Mouse (Mus musculus) G1E (cell line): ENCODE results near the gene Etl4. TPM values are rescaled to one million over a fixed set of nuclear protein-coding genes. Genes with fewer than 3 reads are reported as not detected.

ENCODE experiments used
- ATAC-seq: 2 replicates; pipeline ENCODE4 v1.8.0; 2016; ENCODE audit warnings: mild to moderate bottlenecking; ENCODE audit not compliant: insufficient number of reproducible peaks, poor library complexity, low FRiP score, severe bottlenecking; ENCODE audit errors: extremely low read depth
- DNase-seq: peaks from one replicate; pipeline ENCODE4 v3.0.0; 2012; ENCODE audit warnings: low spot score
- H3K27me3 ChIP-seq: 2 replicates; pipeline ENCODE4 v1.6.1; 2012; ENCODE audit warnings: mild to moderate bottlenecking, low read length, inconsistent platforms; ENCODE audit not compliant: insufficient read depth
- H3K36me3 ChIP-seq: replicated peaks from 2 replicates; pipeline ENCODE3; 2012; ENCODE audit warnings: mild to moderate bottlenecking, inconsistent platforms
- H3K4me1 ChIP-seq: 2 replicates; pipeline ENCODE4 v1.6.1; 2012; ENCODE audit warnings: low read depth, low read length, inconsistent platforms, mixed read lengths; ENCODE audit not compliant: insufficient read depth
- H3K4me3 ChIP-seq: 2 replicates; pipeline ENCODE4 v1.5.1; 2012; ENCODE audit warnings: low read depth, mild to moderate bottlenecking, inconsistent platforms, low read length, moderate library complexity, mixed read lengths
- H3K9me3 ChIP-seq: replicated peaks from 2 replicates; pipeline ENCODE4 v1.6.1; 2012; ENCODE audit warnings: inconsistent platforms
- CTCF ChIP-seq: IDR thresholded peaks from 2 replicates; pipeline ENCODE4 v1.5.1; 2012; ENCODE audit warnings: low read depth, low read length, inconsistent platforms, mixed read lengths
- GATA1 ChIP-seq: IDR thresholded peaks from 2 replicates; pipeline ENCODE4 v1.6.1; 2012; ENCODE audit warnings: borderline replicate concordance, low read length, inconsistent platforms, mixed read lengths
- GATA2 ChIP-seq: IDR thresholded peaks from 2 replicates; pipeline ENCODE4 v1.6.1; 2012; ENCODE audit warnings: low read depth, low read length, inconsistent platforms, borderline replicate concordance
- POLR2AphosphoS5 ChIP-seq: IDR thresholded peaks from 2 replicates; pipeline ENCODE4 v1.6.1; 2012; ENCODE audit warnings: low read depth, low read length, inconsistent platforms; ENCODE audit not compliant: insufficient replicate concordance
- TAL1 ChIP-seq: conservative IDR thresholded peaks from 2 replicates; pipeline ENCODE4 v1.6.1; 2012; ENCODE audit warnings: low read depth, low read length, inconsistent platforms, mixed read lengths
- polyA plus RNA-seq: library from polyadenylated mRNA; stranded (reverse); fragments of >175 nt; gene quantifications from 2 replicates; pipeline ENCODE4 v1.2.3, GENCODE M21; 2012
- total RNA-seq, 2 experiments: library from RNA; stranded (forward) in 1 of 2; stranded (reverse) in 1 of 2; fragments of 200-1000 nt in 1 of 2; fragments of >200 nt in 1 of 2; fragmentation: Nextera tagmentation in 1 of 2; gene quantifications; 2 replicates each; pipeline ENCODE4 v1.2.3; 2014 to 2017

Etl4 gene
- total and polyA plus RNA-seq, 3 experiments = 0.44 TPM; not detected in 2

DNA sequence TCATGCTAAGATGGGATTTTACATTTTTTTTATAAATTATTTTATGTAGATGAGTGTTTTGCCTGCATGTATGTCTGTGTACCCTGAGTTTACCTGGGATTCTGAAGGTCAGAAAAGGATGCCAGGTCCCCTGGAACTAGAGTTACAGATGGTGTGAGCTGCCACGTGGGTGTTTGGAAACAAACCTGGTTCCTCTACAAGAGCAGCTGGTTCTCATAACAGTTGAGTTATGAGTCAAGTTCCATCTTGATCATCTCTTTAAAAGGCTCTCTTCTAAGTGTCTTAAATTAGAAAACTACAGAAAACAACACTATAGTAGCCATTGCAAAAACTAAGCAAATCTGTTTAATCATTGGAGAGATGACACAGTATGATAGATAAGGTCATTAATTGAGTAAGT is 788.1 kb downstream of the Etl4 start:
- no peak for DNase-seq
- Histone ChIP-seq H3K4me1 (no peaks in the 10 kb centered on the region), H3K4me3 (no peak overlapping the region), H3K9me3 (no peaks in the 10 kb centered on the region), H3K36me3 (no peaks in the 10 kb centered on the region), H3K27me3 (no peaks in the 10 kb centered on the region)
- no peak for ATAC-seq
- no peak for TF ChIP-seq POLR2AphosphoS5
- TF ChIP-seq CTCF = no peak
- TF ChIP-seq GATA2 = no peak
- no peak for TF ChIP-seq TAL1
- TF ChIP-seq GATA1 = no peak

DNA sequence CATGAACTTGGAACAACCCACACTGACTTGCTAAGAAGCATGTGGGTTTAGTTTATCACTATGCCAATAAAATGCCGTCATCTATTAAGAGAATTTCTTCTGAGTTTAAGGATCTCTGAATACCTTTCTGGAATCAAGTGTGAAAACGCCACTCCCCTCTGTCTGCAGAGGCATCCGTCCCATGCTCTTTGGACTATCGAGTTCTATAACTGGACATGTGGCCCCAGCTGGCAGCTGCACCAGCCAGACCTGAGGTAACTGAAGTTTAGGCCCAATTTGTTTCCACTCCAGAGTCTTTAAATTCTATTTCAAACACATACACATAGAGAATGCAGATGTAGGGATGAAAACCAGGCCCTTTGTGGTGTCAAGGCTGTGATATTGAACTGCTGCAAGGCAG is 795.5 kb downstream of the Etl4 start:
- Histone ChIP-seq H3K36me3 (no peaks in the 10 kb centered on the region), H3K4me3 (no peak overlapping the region), H3K9me3 (no peaks in the 10 kb centered on the region), H3K4me1 (no peaks in the 10 kb centered on the region), H3K27me3 (no peaks in the 10 kb centered on the region)
- DNase-seq (no peak), ATAC-seq (no peak)
- TF ChIP-seq GATA1 (no peak), POLR2AphosphoS5 (no peak), GATA2 (no peak), TAL1 (no peak), CTCF (no peak)

DNA sequence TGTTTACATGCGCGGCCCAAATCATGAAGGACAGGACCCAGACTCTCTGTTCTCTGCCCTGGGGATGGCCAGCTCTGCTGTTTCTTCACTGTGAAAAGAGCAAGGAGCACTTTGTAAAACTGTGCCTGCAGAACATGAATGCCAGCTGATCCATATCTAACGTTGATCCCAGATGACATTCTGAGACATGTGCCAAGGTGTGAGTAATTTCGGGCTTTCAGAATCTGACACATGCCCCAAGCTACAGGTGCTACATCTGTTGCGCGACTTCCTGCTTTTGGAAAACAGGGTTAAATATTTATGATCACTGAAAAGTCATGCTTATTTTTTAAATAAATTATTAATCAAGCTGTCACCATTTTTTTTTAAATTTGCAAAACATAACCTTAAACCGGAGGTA is 801.0 kb downstream of the Etl4 start:
- TF ChIP-seq GATA1 (no peak), GATA2 (no peak), CTCF (no peak), POLR2AphosphoS5 (no peak), TAL1 (no peak)
- no peaks in the 10 kb centered on the region for H3K9me3 ChIP-seq
- H3K4me1 ChIP-seq = no peaks in the 10 kb centered on the region
- no peak for DNase-seq
- H3K4me3 ChIP-seq = no peak overlapping the region
- peaks cover 2% of the 10 kb centered on the region; the same call in 1 of the 2 replicates for H3K27me3 ChIP-seq
- no peak for ATAC-seq
- no peaks in the 10 kb centered on the region for H3K36me3 ChIP-seq

DNA sequence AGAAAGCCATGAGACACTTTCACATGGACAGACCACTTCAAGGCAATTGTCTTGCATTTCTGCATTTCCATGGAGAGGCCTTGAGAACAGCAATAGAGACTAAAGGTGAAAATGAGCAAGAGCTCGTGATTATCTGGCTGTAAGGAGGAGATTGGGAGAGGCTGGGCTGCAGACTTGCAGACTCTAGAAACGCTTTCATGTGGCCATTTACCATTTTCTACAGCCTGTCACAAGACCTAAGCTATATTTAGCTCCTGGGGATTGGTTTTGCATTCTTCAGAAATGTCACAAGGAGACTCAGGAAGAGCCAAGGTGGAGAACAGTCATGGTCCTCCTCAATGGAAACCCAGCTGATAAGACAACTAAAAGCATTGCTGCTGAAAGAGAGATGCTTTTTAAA is 801.4 kb downstream of the Etl4 start:
- no peak for TF ChIP-seq GATA2
- DNase-seq (no peak), ATAC-seq (no peak)
- Histone ChIP-seq H3K36me3 (no peaks in the 10 kb centered on the region), H3K4me1 (no peaks in the 10 kb centered on the region), H3K27me3 (peaks cover 2% of the 10 kb centered on the region; the same call in 1 of the 2 replicates), H3K9me3 (no peaks in the 10 kb centered on the region), H3K4me3 (no peak overlapping the region)

DNA sequence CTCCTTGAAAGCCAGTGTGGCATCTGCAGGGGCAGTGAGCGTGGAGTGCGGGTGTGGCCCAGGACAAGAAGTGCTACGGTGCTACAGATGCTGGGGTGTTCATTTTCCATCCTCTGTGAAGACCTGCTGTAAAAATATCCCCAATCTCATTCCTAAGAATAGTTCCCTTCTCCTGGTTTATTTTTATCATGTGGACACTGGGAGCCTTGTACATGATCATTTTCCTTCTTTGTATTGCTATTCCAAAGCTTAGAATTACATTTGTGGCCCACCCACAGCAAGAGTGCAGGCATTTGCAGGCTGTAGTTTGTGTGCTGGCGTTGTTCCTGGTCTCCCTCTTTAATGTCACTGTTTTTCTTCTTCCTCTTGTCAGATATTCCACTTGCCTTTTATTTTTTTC is 809.5 kb downstream of the Etl4 start:
- no peaks in the 10 kb centered on the region for H3K4me1 ChIP-seq
- H3K27me3 ChIP-seq = no peaks in the 10 kb centered on the region
- DNase-seq = no peak
- H3K9me3 ChIP-seq = no peaks in the 10 kb centered on the region
- no peak overlapping the region for H3K4me3 ChIP-seq
- H3K36me3 ChIP-seq = no peaks in the 10 kb centered on the region
- no peak for ATAC-seq
- TF ChIP-seq GATA2 = no peak
- TF ChIP-seq TAL1 = no peak
- no peak for TF ChIP-seq CTCF
- no peak for TF ChIP-seq POLR2AphosphoS5
- no peak for TF ChIP-seq GATA1

DNA sequence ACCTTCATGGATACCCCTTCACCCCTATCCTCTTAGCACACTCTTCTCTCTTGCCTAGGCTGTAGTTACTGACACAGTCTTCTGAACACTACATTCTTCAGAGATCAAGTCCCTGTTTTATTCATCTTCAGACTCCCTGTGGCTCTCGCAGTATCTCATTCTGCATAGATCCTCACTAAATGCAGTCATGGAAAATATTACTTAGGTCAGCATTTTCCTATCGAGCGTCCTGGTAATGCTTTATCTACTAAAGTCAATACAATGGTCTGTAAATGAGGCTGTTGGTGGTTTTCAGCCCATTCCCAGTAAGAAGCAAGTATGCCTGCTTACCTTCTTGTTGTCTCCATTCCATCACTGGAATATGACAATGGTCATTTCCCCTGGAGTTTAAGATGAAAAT is 811.5 kb downstream of the Etl4 start:
- H3K4me1 ChIP-seq = no peaks in the 10 kb centered on the region
- no peak for DNase-seq
- no peaks in the 10 kb centered on the region for H3K27me3 ChIP-seq
- TF ChIP-seq TAL1 = no peak
- no peak for TF ChIP-seq GATA2
- TF ChIP-seq GATA1 = no peak
- TF ChIP-seq POLR2AphosphoS5 = no peak
- no peak for TF ChIP-seq CTCF
- no peak overlapping the region for H3K4me3 ChIP-seq
- no peaks in the 10 kb centered on the region for H3K36me3 ChIP-seq
- ATAC-seq = no peak
- H3K9me3 ChIP-seq = no peaks in the 10 kb centered on the region
